Mouse (Mus musculus) large intestine, adult 2 months (tissue): Measurements from ENCODE around the gene Kif1c. TPM values are rescaled to one million over a fixed set of nuclear protein-coding genes. Genes with fewer than 3 reads are reported as not detected.
"Not testable (repeated sequence)": the region's sequence is repeated elsewhere in the genome, so short reads cannot be mapped to it uniquely, and the experiment has no call there.

Experiments used
- DNase-seq: peaks from one replicate; pipeline ENCODE4 v3.0.0-alpha.2; 2012; ENCODE audit warnings: low read depth, low spot score
- WGBS: fragments of 180-500 bp; shearing (Covaris S2); methylation state at CpG from one replicate; pipeline ENCODE4 v1.1.7; 2018; 5-methylcytosine and 5-hydroxymethylcytosine counted together
- polyA plus RNA-seq: library from polyadenylated mRNA; depleted of rRNA; stranded (reverse); fragments of >200 nt; gene quantifications from 2 replicates; pipeline ENCODE4 v1.2.3, GENCODE M21; 2012; rRNA removed

Kif1c gene
- polyA plus RNA-seq, 1 experiment: 62.0 TPM

- no peak for DNase-seq
- 64% methylated on average over 16 of the region's 16 CpGs for WGBS
Observed at GRCm38 (mm10) chr11:70765776-70766445, 65.6 kb downstream of the Kif1c start.

GRCm38 (mm10) chr11:70770804-70771203 lies 70.5 kb downstream of the Kif1c start:
- WGBS: 96% methylated on average over 3 of the region's 3 CpGs
- no peak for DNase-seq

- DNase-seq: no peak
- WGBS: 26% methylated on average over 17 of the region's 17 CpGs
Observed at GRCm38 (mm10) chr11:70776830-70777571, 76.7 kb downstream of the Kif1c start.

- no peak for DNase-seq
- WGBS: 61% methylated on average over 6 of the region's 6 CpGs
Observed at GRCm38 (mm10) chr11:70777634-70778033, 77.3 kb downstream of the Kif1c start.

- 22% methylated on average over 6 of the region's 6 CpGs for WGBS
- not testable (repeated sequence) for DNase-seq
Observed at GRCm38 (mm10) chr11:70778058-70778457, 77.7 kb downstream of the Kif1c start.

Other genes with a start within 250 kb of the Kif1c start
- gene Med11, start 248.6 kb upstream of the Kif1c start, polyA plus RNA-seq: 28.0 and 31.7 TPM in 2 replicates
- gene Zmynd15, start 241.1 kb upstream of the Kif1c start, polyA plus RNA-seq: 4.6 and 5.0 TPM in 2 replicates
- 31.8 and 40.5 TPM in 2 replicates for gene Cxcl16, start 240.6 kb upstream of the Kif1c start, polyA plus RNA-seq
- gene Tm4sf5, start 195.3 kb upstream of the Kif1c start, polyA plus RNA-seq: 168 and 625 TPM in 2 replicates
- 0.19 TPM in 1 of 2 replicates, not detected in the other for gene Vmo1, start 185.9 kb upstream of the Kif1c start, polyA plus RNA-seq
- 0.98 and 4.7 TPM in 2 replicates for gene Gltpd2, start 181.4 kb upstream of the Kif1c start, polyA plus RNA-seq
- gene Psmb6, start 175.2 kb upstream of the Kif1c start, polyA plus RNA-seq: 394 and 397 TPM in 2 replicates
- gene Gm40193, start 167.6 kb upstream of the Kif1c start, polyA plus RNA-seq: not detected in 2 replicates
- 15.4 and 30.5 TPM in 2 replicates for gene Pld2, start 160.5 kb upstream of the Kif1c start, polyA plus RNA-seq
- 41.3 and 75.5 TPM in 2 replicates for gene Mink1, start 137.7 kb upstream of the Kif1c start, polyA plus RNA-seq
- gene 4930544D05Rik, start 84.7 kb upstream of the Kif1c start, polyA plus RNA-seq: not detected in 2 replicates
- 0.07 and 0.15 TPM in 2 replicates for gene Chrne, start 81.3 kb upstream of the Kif1c start, polyA plus RNA-seq
- 0.04 TPM in 1 of 2 replicates, not detected in the other for gene Gp1ba, start 61.4 kb upstream of the Kif1c start, polyA plus RNA-seq
- gene Rnf167, start 53.3 kb upstream of the Kif1c start, polyA plus RNA-seq: 76.9 and 101 TPM in 2 replicates
- 118 and 151 TPM in 2 replicates for gene Slc25a11, start 53.1 kb upstream of the Kif1c start, polyA plus RNA-seq
- 2,199 and 2,395 TPM in 2 replicates for gene Pfn1, start 45.9 kb upstream of the Kif1c start, polyA plus RNA-seq
- gene Eno3, start 43.3 kb upstream of the Kif1c start, polyA plus RNA-seq: 19.9 and 31.2 TPM in 2 replicates
- 35.9 and 39.8 TPM in 2 replicates for gene Spag7, start 31.1 kb upstream of the Kif1c start, polyA plus RNA-seq
- 48.8 and 53.2 TPM in 2 replicates for gene Camta2, start 12.4 kb upstream of the Kif1c start, polyA plus RNA-seq
- gene Inca1, start 393 bp upstream of the Kif1c start, polyA plus RNA-seq: 0.95 and 0.99 TPM in 2 replicates
- 0.92 and 1.9 TPM in 2 replicates for gene Zfp3, start 63.7 kb downstream of the Kif1c start, polyA plus RNA-seq
- 2.0 and 3.8 TPM in 2 replicates for gene Scimp, start 112.0 kb downstream of the Kif1c start, polyA plus RNA-seq
- gene Rabep1, start 144.2 kb downstream of the Kif1c start, polyA plus RNA-seq: 1.9 and 2.3 TPM in 2 replicates